Mouse (Mus musculus) erythroblast, embryonic 14.5 days (primary cell): ENCODE data around the gene Golt1b.

ENCODE experiments used
- GATA1 ChIP-seq: IDR thresholded peaks from 2 replicates; pipeline ENCODE4 v1.6.1; 2012; ENCODE audit warnings: low read length, inconsistent platforms, mixed read lengths
- TAL1 ChIP-seq: IDR thresholded peaks from 3 replicates; pipeline ENCODE4 v1.6.1; 2012; ENCODE audit warnings: low read length, inconsistent platforms, mixed read lengths

GRCm38 (mm10) chr6:142392312-142392711 is 5.3 kb downstream of the Golt1b start:
- no peak for TF ChIP-seq TAL1
- TF ChIP-seq GATA1 = no peak
